Mouse (Mus musculus): Measurements from ENCODE around the gene Xdh. TPM values are rescaled to one million over a fixed set of nuclear protein-coding genes. Genes with fewer than 3 reads are reported as not detected.

Xdh gene
- polyA plus RNA-seq, 1 experiment = 23.4 TPM

DNA sequence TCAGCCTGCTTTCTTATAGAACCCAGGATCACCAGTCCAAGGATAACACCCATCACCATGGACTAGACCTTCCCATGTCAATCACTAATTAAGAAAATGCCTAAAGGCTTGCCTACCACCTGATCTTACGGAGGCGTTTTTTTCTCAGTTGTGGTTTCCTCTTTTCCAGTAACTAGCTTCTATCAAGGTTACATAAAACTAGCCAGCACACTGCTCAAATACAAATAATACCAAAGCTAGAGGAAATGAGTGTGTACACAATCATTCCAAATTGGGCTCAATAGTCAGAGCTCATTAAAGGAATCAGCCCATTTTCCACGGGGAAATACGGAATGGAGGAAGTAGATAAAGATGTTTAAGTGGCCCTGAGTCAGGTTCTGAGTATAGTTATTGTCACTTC, 74.7 kb downstream of the Xdh start:
- H3K27ac ChIP-seq (ENCODE audit: insufficient read depth, low read depth, low read length) = no peak overlapping the region
- H3K36me3 ChIP-seq (ENCODE audit: control insufficient read depth, insufficient read depth, low read length) = no peaks in the 10 kb centered on the region
- WGBS = 87% methylated on average over 4 of the region's 4 CpGs
- H3K4me3 ChIP-seq (ENCODE audit: insufficient read depth, low read depth, low read length) = no peak overlapping the region
- no peaks in the 10 kb centered on the region for H3K4me1 ChIP-seq (ENCODE audit: control insufficient read depth, insufficient read depth, low read length)
- TF ChIP-seq CTCF (conservative IDR thresholded peaks at IDR 0.05; ENCODE audit: insufficient read depth, insufficient read length, low read depth, low read length) (no peak), POLR2A (IDR thresholded peaks at IDR 0.05; ENCODE audit: low read depth, low read length) (no peak)
- no peaks in the 10 kb centered on the region for H3K27me3 ChIP-seq (replicated peaks; ENCODE audit: control insufficient read depth, insufficient read depth, low read length)
- no peak for DNase-seq

DNA sequence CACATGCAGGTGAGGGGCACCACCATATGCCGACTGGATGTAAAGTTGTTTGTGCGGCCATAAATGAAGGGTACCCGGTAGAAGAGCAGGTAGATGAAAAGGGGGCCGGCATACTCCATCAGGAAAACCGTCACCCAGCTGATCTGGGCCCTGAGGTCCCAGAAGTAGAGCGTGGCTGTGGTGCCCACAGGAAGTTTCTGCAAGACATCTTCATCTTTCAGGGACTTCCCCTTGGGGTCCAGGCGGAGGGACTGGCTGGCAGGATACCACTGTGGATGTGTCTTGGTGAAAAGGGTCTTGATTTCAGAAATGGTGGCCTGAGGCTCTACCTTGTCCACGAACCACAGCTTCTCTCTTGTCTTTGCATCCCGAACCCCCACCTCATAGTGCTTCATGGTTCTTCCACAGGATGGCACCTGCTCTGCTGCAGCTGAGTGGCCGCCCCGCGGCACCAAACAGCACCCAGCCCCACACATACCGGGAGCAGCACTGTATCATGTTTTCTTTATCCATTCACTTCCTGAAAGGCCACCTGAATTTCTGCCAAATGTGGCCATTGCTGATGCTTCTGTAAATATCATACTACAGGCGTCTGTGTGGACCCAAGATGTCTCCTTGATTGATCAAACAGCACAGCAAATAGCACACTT, 78.9 kb downstream of the Xdh start:
- no peaks in the 10 kb centered on the region for H3K36me3 ChIP-seq (ENCODE audit: control insufficient read depth, insufficient read depth, low read length)
- no peaks in the 10 kb centered on the region for H3K4me1 ChIP-seq (ENCODE audit: control insufficient read depth, insufficient read depth, low read length)
- no peak overlapping the region for H3K4me3 ChIP-seq (ENCODE audit: insufficient read depth, low read depth, low read length)
- WGBS = 92% methylated on average over 14 of the region's 14 CpGs
- no peaks in the 10 kb centered on the region for H3K27me3 ChIP-seq (replicated peaks; ENCODE audit: control insufficient read depth, insufficient read depth, low read length)
- DNase-seq = no peak
- no peak for TF ChIP-seq POLR2A (IDR thresholded peaks at IDR 0.05; ENCODE audit: low read depth, low read length)
- no peak for TF ChIP-seq CTCF (conservative IDR thresholded peaks at IDR 0.05; ENCODE audit: insufficient read depth, insufficient read length, low read depth, low read length)
- H3K27ac ChIP-seq (ENCODE audit: insufficient read depth, low read depth, low read length) = no peak overlapping the region

DNA sequence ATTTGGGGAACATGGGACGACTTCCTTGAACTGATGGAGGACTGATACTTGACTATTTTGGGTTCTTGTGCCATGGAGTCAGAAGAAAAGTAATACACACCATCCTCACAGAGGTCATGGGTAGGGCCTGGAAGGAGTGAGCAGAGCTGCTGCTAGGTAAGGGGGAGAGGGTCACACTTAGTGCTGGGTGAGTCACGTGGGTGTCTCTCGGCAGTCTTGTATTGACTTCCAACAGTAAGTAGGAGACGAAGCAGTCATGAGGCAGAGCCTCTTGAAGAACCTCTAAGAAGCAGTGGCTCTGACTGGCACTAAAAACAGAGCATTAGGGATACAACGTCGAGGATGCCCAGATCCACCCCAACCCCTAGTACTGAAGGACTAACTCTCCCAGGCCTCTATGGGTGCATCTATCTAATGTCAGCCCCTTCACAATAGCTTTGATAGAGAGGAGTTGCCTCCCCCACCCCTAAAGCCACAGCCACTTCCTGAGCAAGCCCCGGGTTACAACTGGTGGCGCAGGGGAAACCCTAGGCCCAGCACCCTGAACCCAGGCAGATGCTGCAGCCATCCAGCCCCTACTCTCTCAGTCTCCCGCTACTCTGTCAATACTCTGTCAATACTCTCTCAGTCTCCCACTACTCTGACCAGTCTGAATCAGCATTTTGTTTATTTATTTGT, 80.8 kb downstream of the Xdh start:
- H3K27me3 ChIP-seq (replicated peaks; ENCODE audit: control insufficient read depth, insufficient read depth, low read length) = no peaks in the 10 kb centered on the region
- no peak for TF ChIP-seq CTCF (conservative IDR thresholded peaks at IDR 0.05; ENCODE audit: insufficient read depth, insufficient read length, low read depth, low read length)
- TF ChIP-seq POLR2A (IDR thresholded peaks at IDR 0.05; ENCODE audit: low read depth, low read length) = no peak
- no peaks in the 10 kb centered on the region for H3K4me1 ChIP-seq (ENCODE audit: control insufficient read depth, insufficient read depth, low read length)
- H3K27ac ChIP-seq (ENCODE audit: insufficient read depth, low read depth, low read length) = no peak overlapping the region
- no peaks in the 10 kb centered on the region for H3K36me3 ChIP-seq (ENCODE audit: control insufficient read depth, insufficient read depth, low read length)
- no peak overlapping the region for H3K4me3 ChIP-seq (ENCODE audit: insufficient read depth, low read depth, low read length)
- no peak for DNase-seq
- 92% methylated on average over 9 of the region's 9 CpGs for WGBS

GRCm38 (mm10) chr17:73853717-73854116, 96.3 kb downstream of the Xdh start:
- TF ChIP-seq CTCF (conservative IDR thresholded peaks at IDR 0.05; ENCODE audit: insufficient read depth, insufficient read length, low read depth, low read length) (no peak), POLR2A (IDR thresholded peaks at IDR 0.05; ENCODE audit: low read depth, low read length) (no peak)
- 71% methylated on average over 4 of the region's 4 CpGs for WGBS
- H3K4me1 ChIP-seq (ENCODE audit: control insufficient read depth, insufficient read depth, low read length) = no peaks in the 10 kb centered on the region

GRCm38 (mm10) chr17:73853041-73853440, 97.0 kb downstream of the Xdh start:
- no peak overlapping the region for H3K4me3 ChIP-seq (ENCODE audit: insufficient read depth, low read depth, low read length)
- H3K4me1 ChIP-seq (ENCODE audit: control insufficient read depth, insufficient read depth, low read length) = peaks cover 1% of the 10 kb centered on the region; the same call in 1 of the 2 replicates
- 0 out of 2 replicates have a peak overlapping the region, but pooled peaks have one; percentile 71 for H3K27ac ChIP-seq (ENCODE audit: insufficient read depth, low read depth, low read length)
- no peaks in the 10 kb centered on the region for H3K36me3 ChIP-seq (ENCODE audit: control insufficient read depth, insufficient read depth, low read length)
- no peaks in the 10 kb centered on the region for H3K27me3 ChIP-seq (replicated peaks; ENCODE audit: control insufficient read depth, insufficient read depth, low read length)
- TF ChIP-seq CTCF (conservative IDR thresholded peaks at IDR 0.05; ENCODE audit: insufficient read depth, insufficient read length, low read depth, low read length) (no peak), POLR2A (IDR thresholded peaks at IDR 0.05; ENCODE audit: low read depth, low read length) (no peak)
- peak; percentile 71 for DNase-seq
- 61% methylated on average over 11 of the region's 11 CpGs for WGBS

More at GRCm38 (mm10) chr17:73853717-73854116, 96.3 kb downstream of the Xdh start:
- 0 out of 2 replicates have a peak overlapping the region, but pooled peaks have one; percentile 18 for H3K27ac ChIP-seq (ENCODE audit: insufficient read depth, low read depth, low read length)
- H3K27me3 ChIP-seq (replicated peaks; ENCODE audit: control insufficient read depth, insufficient read depth, low read length) = no peaks in the 10 kb centered on the region
- no peaks in the 10 kb centered on the region for H3K36me3 ChIP-seq (ENCODE audit: control insufficient read depth, insufficient read depth, low read length)
- no peak for DNase-seq
- H3K4me3 ChIP-seq (ENCODE audit: insufficient read depth, low read depth, low read length) = no peak overlapping the region

- 40% methylated on average over 1 of the region's 1 CpGs for WGBS
- Histone ChIP-seq H3K36me3 (ENCODE audit: control insufficient read depth, insufficient read depth, low read length) (no peaks in the 10 kb centered on the region), H3K27ac (ENCODE audit: insufficient read depth, low read depth, low read length) (peak overlapping the region; percentile 38; the same call in 1 of the 2 replicates), H3K27me3 (replicated peaks; ENCODE audit: control insufficient read depth, insufficient read depth, low read length) (no peaks in the 10 kb centered on the region), H3K4me3 (ENCODE audit: insufficient read depth, low read depth, low read length) (no peak overlapping the region), H3K4me1 (ENCODE audit: control insufficient read depth, insufficient read depth, low read length) (peaks cover 21% of the 10 kb centered on the region; the same call in 1 of the 2 replicates)
- peak; percentile 48 for DNase-seq
- TF ChIP-seq POLR2A (IDR thresholded peaks at IDR 0.05; ENCODE audit: low read depth, low read length) (no peak), CTCF (conservative IDR thresholded peaks at IDR 0.05; ENCODE audit: insufficient read depth, insufficient read length, low read depth, low read length) (no peak)
These were observed 102.6 kb downstream of the Xdh start for GRCm38 (mm10) chr17:73847399-73847798.

DNA sequence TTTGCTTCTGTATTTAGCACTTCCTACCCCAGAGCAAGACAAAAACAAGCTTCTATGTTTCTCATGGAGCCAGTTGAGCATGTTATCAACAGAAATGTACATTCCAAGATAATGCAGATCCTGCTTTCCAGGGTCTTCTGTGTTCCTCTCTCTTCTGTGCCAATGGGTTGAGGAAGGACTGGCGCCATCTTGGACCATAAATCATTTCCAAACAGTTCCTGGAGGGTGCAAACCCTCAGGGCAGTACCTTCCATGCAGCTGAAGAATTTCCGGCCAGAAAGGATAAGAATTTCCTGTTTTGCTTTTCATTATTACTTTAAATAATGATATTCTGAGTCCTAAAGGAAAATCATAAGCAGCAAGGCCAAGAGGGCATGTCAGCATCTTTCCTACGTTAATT, 104.4 kb downstream of the Xdh start:
- no peaks in the 10 kb centered on the region for H3K36me3 ChIP-seq (ENCODE audit: control insufficient read depth, insufficient read depth, low read length)
- no peak overlapping the region for H3K27ac ChIP-seq (ENCODE audit: insufficient read depth, low read depth, low read length)
- 62% methylated on average over 3 of the region's 3 CpGs for WGBS
- peak; percentile 65 for DNase-seq
- no peak overlapping the region for H3K4me3 ChIP-seq (ENCODE audit: insufficient read depth, low read depth, low read length)
- TF ChIP-seq CTCF (conservative IDR thresholded peaks at IDR 0.05; ENCODE audit: insufficient read depth, insufficient read length, low read depth, low read length) (no peak), POLR2A (IDR thresholded peaks at IDR 0.05; ENCODE audit: low read depth, low read length) (no peak)
- H3K27me3 ChIP-seq (replicated peaks; ENCODE audit: control insufficient read depth, insufficient read depth, low read length) = no peaks in the 10 kb centered on the region
- peaks cover 21% of the 10 kb centered on the region; the same call in 1 of the 2 replicates for H3K4me1 ChIP-seq (ENCODE audit: control insufficient read depth, insufficient read depth, low read length)

Data from kidney, adult 2 months (tissue).